Mouse (Mus musculus) gastrocnemius, postnatal 10 days (tissue): ENCODE measurements around the gene Arhgap27. TPM values are rescaled to one million over a fixed set of nuclear protein-coding genes. Genes with fewer than 3 reads are reported as not detected.
"Not testable (repeated sequence)": the region's sequence is repeated elsewhere in the genome, so short reads cannot be mapped to it uniquely, and the experiment has no call there.

ENCODE experiments used
- DNase-seq: peaks from one replicate; pipeline ENCODE4 v3.0.0; 2021; ENCODE audit warnings: mixed read lengths
- total RNA-seq, 2 experiments: library from RNA; stranded (reverse); gene quantifications; 2 replicates each; pipeline ENCODE4 v1.2.3; 2021

Arhgap27 gene
- total RNA-seq, 2 experiments from 2014 or later: 9.7 to 12.6 TPM

DNA sequence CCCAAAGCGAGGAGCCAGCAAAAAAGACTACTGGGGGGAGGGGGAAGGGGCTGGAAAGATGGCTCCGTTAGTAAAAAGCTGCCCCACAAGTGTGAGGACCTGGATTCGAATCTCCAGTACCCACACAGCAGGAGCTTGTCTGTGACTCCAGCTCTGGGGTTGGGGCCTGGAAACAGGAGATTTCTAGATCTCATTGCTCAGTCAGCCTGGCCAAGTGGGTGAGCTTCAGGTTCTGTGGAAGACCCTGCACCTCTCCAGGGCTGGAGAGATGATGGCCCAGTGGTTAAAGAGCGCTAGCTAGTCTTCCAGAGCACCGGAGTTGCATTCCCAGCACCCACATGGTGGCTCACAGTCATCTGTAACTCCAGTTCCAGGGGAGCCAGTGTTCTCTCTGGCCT lies 70.6 kb downstream of the Arhgap27 start:
- no peak for DNase-seq

DNA sequence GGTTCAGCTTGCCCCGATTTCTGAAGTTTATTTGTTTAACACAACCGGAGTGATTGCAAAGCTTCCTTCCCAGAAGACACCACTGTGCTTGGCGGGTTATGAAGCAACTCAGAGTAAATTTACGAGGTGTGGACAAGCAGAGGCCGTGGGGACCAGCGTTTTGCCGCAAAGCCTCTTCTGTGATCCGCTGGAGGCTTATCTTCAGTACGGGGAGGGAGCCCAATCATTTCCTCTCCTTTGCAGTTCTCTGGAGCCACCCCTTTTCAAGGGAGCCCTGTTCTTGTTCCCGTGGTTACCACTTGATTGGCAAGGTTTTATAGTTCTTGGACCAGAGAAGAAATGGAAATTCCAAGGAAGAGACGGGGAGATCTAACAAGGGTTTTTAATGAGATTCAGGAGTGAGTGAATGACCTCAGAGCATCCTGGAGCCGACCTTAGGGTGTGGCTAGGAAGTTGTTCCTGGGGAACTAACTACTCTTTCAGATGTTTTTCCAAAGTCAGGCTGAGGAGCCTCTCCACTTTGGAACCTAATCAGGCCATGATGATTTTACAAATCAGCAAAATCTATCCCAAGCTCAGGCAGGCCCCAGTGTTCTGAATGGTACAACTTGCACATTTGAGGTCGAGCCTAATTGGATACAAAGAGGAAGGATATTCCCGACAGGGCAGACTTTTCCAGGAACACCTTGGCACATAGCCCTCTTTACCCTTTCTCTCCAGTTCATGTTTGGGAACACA lies 71.2 kb downstream of the Arhgap27 start:
- DNase-seq: peak; percentile 66

DNA sequence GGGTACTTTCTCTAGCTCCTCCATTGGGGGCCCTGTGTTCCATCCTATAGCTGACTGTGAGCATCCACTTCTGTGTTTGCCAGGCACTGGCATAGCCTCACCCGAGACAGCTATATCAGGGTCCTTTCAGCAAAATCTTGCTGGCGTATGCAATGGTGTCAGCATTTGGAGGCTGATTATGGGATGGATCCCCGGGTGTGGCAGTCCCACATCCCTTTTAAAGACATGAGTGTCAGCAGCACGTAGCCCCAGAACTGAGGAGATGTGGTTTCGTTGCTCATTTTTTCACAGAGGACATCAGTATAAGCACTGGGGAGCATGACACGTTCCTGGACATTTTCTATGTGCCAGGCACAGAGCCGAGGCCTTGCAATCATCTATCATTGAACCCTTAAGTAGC lies 72.7 kb downstream of the Arhgap27 start:
- DNase-seq: not testable (repeated sequence)

DNA sequence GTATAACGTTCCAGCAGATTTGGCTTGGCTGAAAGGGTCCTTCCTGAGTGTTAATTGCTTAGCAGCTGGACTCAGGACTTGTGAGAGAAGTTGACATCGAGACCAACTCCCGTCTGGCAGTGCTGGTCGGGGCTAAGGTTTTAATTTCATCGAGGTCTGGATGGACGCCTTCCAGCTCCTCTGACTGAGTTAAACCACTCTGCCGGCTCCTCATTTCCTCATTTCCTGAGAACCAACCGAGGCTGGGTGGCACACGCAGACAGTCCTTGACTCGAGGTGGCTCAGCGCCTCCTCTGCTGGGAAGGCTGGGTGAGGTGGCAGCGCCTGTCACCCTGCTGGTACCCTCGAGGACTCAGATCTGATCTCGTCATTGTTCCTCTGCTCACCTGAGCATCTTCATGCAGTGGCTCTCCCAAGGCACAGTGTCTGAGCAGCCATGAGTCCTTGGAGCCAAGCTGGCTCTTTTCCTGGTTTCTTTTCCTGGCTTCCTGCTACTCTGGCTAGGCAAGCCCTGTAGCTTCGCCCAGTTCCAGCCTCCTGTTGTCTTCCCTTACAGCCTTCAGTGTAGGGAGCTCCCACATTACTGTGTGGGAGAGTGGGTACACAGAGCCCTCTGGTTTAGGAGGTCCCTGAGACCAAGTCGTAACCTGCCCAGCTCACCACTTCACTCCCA lies 75.1 kb downstream of the Arhgap27 start:
- DNase-seq: peak; percentile 46

DNA sequence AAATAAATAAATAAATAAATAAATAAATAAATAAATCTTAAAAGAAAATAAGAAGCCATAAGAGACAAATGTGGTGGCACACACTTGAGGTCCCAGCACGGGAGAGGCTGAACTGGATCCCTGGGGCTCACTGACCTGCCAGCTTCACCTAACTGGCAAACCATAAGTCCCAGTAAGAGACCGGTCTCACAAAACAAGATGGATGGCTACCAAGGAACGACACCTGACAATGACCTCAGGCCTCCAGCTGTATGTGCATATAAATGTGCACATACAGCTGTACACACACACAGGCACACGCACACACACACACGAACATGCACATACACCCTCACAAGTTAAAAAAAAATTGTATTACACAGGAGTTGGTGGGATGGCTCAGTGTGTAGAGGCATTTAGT lies 76.6 kb downstream of the Arhgap27 start:
- DNase-seq: no peak

DNA sequence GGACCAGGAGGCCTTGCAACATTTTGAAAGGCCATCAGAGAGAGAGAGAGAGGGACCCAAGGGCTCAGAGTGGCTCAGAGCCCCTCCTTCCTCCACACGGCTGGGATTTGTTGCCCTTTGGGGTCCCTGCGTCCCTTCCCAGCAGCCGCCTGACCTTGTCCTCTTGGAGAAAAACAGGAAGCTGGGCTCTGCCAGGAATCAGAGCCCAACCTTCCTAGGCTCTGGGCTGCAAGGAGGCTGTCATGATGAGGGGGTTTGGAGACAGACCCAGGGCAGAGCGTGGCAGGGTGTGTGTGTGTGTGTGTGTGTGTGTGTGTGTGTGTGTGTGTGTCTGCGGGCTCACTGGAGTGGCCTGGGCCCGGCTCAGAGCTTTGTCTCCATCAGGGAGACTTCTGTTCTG lies 77.5 kb downstream of the Arhgap27 start:
- DNase-seq: peak; percentile 55

DNA sequence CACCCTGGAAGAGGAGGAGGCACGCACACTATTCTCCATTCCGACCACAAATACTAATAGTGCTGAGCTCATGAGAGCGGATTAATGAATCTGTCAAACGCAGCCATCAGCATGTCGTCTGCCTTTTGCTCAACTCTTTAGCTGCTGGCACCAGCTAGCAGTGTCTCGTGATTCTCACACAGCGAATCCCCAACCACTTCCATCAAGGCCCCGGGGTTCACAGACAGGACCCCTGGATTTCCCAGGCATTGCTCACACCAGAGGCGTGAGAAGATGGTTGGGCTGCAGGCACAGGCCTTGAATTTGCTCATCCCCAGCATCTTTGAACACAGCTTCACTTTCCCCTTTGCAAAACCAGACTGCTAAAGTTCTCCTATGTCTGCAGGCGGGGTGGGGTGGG lies 78.2 kb downstream of the Arhgap27 start:
- no peak for DNase-seq

DNA sequence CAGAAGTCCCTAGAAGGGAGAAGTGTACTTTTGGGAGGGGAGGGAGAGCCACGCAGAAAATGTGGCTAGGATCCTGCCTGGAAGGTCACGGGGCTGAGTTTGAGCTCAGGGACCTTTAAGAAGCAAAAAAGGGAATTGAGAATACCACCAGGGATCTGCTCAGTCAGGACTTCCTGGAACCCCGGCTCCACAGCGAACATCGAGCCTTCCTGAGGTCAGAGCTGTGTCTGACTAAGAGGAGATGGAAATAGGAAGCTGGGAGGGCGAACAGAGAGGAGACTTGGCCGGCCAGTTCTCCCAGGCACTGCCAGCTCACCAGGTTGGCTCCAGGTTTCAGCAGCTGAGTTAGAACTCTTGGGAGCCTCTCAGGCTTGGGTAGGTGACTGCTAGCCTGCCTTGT lies 81.7 kb downstream of the Arhgap27 start:
- DNase-seq: no peak

Other genes with a start within 250 kb of the Arhgap27 start
- 10 to 100 TPM; 24.0 to 26.7 TPM for gene Hexim1, start 247.5 kb downstream of the Arhgap27 start, total RNA-seq
- 1 to 10 TPM; 5.8 to 6.7 TPM for gene Hexim2, start 231.3 kb downstream of the Arhgap27 start, total RNA-seq
- gene Fmnl1, start 192.6 kb downstream of the Arhgap27 start, total RNA-seq: 1 to 10 TPM; 6.3 to 8.9 TPM
- gene 1700023F06Rik, start 155.1 kb downstream of the Arhgap27 start, total RNA-seq: not detected
- not detected for gene Spata32, start 145.3 kb downstream of the Arhgap27 start, total RNA-seq
- gene Map3k14, start 96.2 kb downstream of the Arhgap27 start, total RNA-seq: 1 to 10 TPM; 3.3 to 5.0 TPM
- gene Plekhm1, start 49.0 kb upstream of the Arhgap27 start, total RNA-seq: 10 to 100 TPM in 1 of 2 experiments, 1 to 10 TPM in 1; 8.2 to 10.3 TPM
- gene Lrrc37a, start 140.9 kb upstream of the Arhgap27 start, total RNA-seq: not detected